Mouse (Mus musculus) layer of hippocampus, adult 18-20 months (tissue): ENCODE measurements at regions not wholly inside any gene's neighbourhood (a gene's known extent, or its start where the extent isn't known, plus 50 kb on each side); places are given as distances from the start of the nearest gene placed in this dataset.
A peak's percentile ranks its signal among the peaks of the same experiment; 100 is the strongest.

Experiments used
- DNase-seq, 2 experiments: peaks; one replicate each; pipeline ENCODE4 v3.0.0; 2022; ENCODE audit warnings: low spot score in 2 of 2

DNA sequence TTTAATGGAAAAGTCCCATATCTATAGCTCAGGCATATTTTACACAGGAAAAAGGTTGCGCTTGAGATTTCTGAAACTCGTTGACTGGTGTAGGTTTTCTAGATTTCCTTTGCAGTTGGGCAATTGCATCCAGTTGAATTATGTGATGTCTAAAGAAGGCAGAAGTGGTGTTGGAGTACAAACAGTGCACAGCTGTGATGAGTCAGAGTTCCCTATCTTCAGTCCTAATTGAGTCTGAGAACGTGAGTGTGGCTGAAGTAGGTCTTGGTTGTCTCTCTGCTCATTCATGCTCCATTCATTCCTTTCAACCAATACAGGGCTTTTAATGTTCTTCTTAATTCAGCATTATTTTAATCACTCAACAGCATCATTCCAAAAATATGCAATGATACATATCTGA, 142.9 kb upstream of the Dpyd start:
- DNase-seq, result no peak

DNA sequence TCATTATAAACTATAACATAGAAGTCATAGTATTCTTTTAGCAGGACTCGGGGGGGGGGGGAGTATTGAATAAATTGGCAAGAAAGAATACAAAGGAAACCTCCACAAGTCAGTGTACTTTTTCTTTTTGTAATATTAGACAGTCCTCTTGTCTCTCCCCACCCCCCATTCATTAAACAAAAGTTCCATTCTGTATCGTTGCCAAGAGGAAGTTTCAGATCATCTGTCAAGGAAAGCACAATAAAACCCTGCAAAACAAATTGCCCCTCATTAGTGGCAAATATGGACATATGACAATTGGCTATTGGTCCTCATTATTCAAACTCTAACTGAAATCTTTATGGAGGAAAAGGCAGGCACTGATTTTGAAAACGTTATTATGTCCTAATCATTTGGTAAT, 140.2 kb upstream of the Dpyd start:
- DNase-seq, result no peak

DNA sequence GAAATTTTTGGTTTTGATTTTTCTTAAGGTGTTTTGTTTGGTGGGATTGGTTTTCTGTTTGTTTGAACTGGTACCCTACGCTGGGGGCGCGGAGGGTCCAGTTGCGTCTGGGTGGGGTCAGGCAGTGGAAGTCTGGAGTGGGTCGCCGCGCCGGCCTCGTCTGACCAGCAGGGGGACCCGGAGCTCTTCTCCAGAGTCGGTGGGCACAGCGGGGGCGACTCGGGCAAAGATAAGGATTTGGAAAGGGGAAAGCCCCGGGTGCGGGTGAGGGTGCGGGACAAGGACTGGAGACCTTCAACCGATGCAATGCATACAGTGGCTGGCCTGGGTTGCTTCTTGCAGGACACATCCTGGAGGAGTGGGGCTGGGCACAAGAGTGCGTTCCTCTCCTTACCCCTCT, 136.2 kb upstream of the Dpyd start:
- no peak for DNase-seq

DNA sequence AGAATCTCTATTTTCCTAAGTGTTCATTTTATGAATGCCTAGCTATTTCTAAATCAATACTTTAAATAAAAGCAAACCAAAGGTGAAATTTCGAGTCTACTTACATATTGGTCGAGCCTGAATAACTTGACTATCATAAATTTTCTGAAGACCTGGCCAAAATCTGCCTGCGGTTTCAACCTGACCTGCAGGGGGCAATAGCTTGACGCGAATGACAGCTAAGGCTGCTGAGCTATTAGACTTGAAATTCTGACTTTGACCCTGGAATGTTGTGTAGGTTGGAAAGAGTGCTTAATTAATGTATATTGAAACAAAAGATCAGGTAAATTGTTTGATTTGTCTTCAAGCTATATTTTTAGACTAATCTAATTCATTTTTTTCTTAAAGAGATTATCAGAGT, 133.4 kb upstream of the Dpyd start:
- peak in 1 of 2 experiments; percentile 88 for DNase-seq

DNA sequence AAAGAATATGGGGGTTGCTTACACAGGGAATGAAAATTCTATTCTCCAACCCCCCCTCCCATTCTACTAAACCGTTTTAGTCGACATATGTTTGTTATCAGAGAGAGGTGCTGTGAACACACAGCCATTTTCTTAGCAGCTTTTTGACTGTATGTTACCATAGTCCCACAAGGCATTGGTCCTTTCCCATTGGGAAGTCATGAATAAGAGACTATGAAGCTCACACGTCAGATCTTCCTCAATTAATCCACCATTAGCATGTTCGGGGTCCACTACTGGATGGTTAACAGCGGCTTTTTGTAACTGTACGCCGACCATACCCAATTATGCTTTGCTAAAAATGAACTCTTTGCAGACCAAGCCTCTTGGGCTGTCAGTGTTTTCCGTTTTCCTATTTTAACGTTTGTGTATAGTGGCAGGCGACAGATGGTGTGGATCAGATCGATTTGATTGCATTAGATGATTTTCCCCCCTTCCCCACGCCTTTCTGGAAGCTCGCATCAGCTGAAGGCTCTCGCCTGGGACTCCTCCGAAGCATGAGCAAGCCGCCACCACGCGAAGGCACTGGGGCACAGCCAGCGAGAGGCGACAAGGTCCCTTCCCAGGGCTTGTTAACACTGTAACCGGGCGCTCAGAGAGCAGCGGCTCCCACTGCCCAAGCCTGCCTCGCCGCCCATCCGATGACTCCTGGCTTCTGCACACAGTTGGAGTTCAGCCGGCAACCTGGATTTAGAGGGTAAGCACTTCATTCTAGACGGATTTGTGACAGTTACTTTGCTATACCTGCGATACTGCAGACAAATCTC, 131.9 kb upstream of the Dpyd start:
- peak; percentile 71 to 76 for DNase-seq

DNA sequence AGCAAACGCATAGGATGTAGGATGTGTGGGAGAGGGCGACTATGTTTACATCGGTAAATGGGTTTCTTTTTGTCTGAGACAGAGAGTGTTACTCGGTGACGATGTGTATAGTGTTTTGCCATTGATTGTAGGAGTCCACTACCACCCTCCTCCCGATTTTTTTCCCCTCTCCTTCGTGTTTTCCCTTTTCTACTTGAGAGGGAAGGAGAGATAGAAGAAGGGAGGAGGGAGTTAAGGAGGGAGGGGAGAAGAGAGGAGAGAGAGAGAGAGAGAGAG, 131.4 kb upstream of the Dpyd start:
- no peak for DNase-seq

DNA sequence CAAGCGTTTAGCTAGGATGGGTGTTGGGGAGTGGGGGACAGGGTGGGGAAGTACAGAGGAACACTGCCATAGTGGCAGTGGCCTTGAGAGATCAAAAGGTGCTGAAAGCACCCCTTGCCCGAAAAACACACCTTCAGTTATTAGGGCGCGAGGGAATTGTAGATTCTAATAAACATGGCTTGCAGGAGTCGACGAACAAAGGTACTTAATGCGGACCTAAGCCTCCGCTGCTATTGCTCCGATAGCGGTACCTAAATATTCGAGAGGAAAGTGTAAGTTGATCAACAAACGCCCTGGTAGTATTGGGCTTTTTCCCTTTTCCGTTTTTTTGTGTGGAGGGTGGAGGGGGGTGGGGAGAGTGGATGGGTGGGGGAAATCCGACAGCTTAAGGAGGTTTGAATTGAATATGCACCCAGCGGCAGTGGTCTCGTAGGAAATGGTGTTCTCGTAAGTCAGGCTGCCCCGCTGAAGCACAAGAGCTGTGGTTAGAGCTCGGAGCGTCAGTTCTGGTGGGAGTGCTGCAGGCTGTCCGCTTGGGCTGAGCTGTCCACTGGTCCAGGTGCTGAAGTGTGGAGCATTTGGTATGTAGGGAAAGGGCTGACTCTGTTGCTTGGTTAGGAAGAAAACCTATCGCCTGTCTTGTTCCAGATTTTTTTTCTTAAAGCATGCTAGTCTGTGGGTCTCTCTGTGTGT, 130.8 kb upstream of the Dpyd start:
- DNase-seq, result peak in 1 of 2 experiments; percentile 70

DNA sequence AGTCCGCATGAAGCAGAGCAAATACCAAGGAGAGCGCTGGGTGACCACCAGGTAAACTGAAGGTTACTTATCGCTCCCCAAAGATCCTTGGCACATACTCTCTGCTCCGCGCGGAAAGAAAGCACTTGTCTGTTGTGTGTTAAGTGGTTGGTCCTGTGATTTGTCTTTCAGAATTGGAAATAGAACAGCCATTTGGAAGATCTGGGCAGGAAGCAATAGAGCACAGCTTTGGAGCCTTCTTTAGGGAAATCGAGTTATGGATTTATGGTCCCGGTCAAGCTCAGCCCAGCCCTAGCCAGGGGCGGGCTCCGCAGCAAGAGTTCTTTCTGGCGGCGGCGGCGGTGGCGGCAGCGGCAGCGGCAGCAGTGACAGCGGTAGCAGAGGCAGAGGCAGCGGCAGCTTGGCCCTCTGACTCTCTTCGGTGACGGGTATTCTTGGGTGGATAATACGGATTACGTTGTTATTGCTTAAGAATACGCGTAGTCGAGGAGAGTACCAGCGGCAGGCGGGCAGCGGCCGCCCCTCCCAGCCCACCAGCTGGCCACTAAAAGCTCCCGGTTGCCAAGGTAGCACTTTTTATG, 128.4 kb upstream of the Dpyd start:
- peak in 1 of 2 experiments; percentile 52 for DNase-seq

DNA sequence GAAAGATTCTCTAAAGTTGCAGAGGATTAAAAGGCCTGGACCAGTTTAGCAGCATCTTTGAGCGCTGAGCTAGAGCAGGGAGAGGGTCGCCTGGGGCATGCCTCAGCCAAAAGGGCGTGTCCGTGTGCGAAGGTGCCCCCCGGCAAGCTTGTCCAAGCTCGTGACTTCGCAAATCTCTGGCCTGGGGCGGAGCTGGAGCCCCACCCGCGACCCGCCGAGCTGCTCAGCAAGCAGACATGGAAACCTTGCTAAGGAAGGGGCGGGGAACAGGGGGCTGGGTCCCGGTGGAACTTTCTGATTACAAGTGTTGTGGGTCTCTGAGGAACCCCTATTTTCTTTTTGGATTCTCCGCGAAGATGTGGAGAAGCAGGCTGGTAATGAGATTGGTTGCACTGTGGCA, 127.6 kb upstream of the Dpyd start:
- no peak for DNase-seq

DNA sequence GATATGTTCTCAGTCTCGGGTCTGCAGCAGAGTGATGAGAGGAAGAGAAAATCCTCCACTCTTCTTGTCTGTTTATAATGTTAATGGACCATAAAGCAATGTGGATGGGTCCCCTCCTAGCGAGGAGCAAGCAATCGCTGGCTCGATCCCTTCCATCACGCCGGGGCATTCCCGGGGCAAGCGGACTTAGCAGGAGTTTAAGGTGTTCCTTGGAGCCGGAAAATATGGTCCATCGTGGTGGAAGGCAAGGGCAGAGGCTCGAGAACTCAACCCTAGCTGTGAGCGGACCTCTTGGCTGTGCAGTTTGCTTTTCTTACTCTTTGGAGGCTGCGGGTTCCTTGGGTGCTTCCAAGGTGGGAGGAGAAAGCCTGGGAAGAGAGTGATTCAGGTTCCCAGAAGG, 127.1 kb upstream of the Dpyd start:
- DNase-seq, result no peak

DNA sequence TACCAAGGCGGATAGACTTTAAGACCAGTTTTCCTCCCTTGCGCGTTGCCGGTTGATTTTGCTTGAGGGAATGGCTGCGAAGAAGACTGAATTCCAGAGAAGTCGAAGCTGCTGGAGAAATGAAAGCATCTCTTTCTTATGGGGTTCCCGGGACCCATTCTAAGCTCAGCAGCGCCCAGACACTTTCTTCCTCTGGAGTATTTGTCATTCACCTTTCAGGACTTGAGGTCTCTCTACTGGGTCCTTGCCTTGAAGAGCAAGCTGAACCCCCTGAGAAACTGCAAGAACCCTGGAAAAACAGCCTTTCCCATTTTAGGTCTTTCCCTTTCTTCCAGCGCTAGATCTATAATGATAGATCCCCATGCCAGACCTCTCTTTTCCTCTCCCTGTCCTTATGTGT, 126.7 kb upstream of the Dpyd start:
- DNase-seq, result no peak

DNA sequence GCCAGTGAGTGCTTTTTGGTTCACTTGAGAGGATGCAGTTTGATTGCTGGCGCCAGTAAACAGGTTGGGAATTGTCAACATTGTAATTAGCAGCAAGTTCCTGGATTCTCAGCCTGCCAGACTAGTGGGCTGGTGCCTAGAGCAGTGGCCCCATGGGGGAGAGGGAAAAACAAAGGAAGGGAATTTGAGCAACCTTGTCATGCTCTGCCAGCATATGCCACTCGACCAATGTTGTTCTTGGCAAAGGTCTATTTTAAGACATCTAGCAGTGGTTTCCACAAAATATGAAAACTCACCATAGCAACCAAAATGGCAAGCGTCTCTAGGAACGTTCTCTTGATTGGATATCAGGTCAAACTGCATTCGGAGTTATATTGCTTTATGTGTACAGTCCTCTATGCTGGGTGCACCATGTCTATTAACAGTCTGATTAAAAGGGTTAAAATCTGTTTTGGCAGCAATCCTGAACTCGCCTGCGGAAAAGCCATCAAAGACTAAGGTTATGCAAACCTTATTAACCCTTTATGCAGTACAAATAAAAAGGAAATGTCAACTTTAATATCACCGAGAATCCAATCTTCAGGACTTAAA, 118.1 kb upstream of the Dpyd start:
- DNase-seq, result peak in 1 of 2 experiments; percentile 64

DNA sequence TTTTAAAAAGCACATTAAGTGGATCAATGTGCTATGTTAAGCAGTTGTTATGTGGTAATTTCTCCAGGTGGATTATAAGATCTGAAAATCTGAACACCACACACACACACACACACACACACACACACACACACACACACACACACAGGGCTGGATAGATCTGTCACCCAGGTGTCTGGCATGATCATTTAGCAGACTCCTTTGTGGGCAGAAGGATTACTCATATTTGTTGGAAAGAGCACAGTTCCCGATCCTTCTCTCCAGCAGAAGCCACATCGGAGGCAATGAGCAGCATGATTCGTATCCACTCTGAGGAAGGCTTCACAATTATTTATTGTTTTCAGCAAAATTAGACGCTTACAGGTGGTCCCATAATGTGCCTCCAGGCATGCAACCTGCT, 116.6 kb upstream of the Dpyd start:
- DNase-seq, result peak in 1 of 2 experiments; percentile 56

DNA sequence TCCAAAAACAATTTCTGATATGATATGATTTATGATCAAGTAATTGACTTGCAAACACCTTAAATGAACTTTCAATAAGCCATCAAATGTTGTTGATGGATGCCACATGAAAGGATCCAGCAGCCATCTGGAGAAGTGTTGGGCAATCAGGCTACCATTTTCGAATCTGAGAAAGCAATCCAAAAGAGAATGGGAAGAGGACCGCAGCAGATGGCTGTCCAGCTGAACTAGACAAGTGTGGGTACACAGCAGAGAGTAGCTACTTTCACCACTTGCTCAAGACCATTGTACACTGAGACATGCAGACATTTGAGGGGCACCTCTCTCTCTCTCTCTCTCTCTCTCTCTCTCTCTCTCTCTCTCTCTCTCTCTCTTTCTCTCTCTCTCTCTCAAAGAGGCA, 102.3 kb upstream of the Dpyd start:
- DNase-seq, result peak; percentile 52 to 80

DNA sequence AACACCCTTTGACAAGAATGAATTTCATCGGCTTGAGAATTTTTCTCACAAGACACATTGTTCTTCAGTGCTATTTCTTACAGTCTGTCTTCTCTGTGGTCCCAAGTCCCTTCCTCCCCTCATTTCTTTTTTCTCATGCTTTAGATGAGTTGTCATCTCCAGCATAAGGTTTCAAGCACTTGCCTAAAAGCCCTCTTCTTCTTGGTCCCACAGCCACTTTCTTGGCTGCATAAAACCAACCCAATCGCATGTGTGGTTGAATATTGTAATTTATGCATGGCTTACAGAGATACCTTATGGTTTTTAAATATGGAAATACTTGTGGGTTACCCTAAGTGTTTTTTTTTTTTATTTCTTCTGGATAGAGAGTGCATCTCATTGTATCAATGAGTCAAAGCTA, 96.3 kb upstream of the Dpyd start:
- DNase-seq, result no peak

DNA sequence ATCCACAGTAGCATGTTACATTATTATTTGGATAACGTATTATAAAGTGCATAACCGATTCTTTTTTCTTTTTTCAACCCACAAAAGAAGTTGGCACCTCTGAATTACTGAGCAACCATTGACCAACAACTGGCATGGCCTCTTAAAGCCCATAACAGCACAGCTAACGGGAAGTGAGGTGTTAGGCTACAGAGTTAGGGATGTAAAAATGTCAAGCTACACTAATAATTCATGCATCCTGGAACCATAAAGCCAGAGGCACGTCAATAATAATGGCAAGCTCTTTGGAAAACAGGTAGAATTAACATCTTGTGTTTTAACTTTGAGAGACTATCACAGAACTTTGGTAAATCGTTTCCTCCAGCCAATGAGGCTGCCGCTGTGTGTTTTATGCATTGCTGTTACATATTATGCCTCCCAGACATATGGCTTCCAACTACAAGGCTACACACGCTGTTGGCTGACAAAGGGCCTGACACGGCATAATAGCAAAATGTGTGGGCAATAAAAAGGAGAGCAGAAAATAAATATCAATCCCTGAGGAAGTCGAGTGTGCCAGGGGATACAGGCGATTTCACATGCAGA, 89.6 kb upstream of the Dpyd start:
- DNase-seq, result no peak

DNA sequence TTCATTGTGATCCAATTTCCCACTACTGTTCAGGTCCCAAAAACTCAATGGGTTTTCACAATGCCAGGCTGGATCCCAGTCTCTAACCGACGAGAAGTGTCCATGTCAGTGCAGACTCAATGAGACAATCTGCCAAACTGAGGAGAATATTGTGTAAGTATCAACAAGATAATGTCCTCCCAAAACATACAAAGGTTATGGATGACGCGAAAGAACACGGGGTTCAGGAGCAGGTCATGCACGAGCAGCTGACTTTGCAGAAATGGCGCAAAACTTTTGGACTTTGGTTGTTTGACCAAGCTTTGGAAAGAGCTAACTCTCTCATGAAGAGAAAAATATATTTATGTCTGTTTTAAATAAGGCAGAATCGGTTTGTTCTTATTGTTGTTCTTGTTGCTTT, 83.9 kb upstream of the Dpyd start:
- DNase-seq, result no peak

DNA sequence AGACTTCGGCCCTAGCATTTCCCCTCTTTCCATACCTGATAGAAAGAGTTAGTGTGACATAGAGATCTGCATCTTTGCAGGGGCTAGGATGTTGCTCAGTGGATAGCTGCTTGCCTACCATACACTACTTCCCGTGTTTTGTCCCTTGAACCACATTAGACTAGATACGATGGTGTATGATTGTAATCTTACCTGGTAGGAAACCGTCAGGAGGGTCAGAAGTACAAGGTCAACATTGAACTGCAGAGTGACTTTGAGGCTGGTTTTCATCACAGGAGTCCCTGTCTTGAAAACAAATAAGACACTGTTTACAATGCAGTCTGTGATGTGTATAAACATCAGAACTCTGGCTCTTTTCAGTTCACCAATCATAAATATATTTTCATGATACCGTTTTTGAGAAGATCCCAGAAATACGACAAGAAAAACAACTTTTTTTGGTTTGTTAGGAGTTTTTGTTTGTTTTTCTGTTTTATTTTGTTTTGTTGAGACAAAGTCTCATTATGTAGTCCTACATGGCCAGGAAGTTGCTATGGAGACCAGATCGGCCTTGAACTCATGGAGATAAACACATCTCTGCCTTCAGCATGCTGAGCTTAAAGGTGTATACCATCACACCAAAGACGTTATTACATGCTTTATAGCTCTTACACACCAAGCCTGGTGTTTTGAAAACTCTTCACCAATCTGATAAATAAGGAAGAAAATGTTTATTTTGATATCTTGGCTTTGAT, 81.2 kb upstream of the Dpyd start:
- no peak for DNase-seq

DNA sequence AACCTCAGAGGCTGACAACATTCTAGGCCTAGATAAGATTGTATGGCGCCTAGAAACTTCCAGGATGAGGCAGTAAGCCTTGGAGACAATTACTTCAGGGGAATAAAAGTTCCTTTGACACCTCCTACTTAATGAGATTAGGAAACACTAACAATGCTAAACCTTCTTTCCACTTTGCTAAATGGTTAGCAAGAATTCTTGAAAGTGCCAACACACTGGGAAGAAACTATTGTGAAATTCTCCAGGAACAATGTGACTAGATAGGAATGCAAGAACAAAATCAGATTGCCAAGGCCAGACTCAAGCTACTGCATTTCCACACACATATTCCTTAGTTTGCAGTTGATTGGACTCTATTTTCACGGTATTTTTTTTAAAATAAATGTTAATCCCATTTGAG, 76.0 kb upstream of the Dpyd start:
- DNase-seq, result no peak

DNA sequence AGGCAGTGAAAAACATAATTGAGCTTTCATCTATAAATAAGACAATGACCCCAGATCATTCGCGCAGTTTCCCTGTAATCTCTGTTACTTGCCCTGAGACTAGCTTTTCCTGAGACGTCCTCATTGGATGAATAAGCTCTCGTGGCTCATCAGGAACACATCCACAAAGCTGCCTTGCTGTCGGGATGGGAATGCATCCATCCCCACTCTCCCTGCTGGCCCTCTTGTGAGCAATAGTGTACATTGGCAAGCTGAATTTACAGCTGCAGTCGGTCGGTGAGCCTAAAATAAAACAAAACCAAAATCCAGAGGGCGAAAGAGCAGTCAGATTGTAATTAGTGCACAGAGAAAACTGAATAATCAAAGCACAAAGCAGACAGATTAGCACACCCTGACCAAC, 74.5 kb upstream of the Dpyd start:
- DNase-seq, result no peak

DNA sequence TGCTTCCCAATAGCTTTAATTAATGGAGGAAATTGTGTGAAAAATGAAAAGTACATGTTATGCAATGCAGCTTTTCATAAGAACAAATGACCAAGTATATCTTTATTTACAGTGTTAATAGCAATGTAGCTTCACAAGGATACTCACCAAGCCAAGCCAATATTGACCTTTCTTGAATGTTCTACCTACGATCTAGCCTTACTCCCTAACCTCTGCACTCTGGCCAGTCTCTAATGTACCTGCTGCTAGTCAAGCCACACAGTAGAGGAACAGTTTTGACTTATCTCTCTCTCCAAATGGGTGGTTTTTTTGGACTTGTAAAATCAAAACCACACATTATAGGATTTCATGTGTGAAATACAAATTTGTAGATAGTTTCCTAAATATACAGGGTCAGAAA, 70.8 kb upstream of the Dpyd start:
- no peak for DNase-seq
